Mouse (Mus musculus) erythroblast, embryonic 14.5 days (primary cell): ENCODE results near the gene Calhm1.

Source experiments
- GATA1 ChIP-seq: IDR thresholded peaks from 2 replicates; pipeline ENCODE4 v1.6.1; 2012; ENCODE audit warnings: low read length, inconsistent platforms, mixed read lengths
- TAL1 ChIP-seq: IDR thresholded peaks from 3 replicates; pipeline ENCODE4 v1.6.1; 2012; ENCODE audit warnings: low read length, inconsistent platforms, mixed read lengths

DNA sequence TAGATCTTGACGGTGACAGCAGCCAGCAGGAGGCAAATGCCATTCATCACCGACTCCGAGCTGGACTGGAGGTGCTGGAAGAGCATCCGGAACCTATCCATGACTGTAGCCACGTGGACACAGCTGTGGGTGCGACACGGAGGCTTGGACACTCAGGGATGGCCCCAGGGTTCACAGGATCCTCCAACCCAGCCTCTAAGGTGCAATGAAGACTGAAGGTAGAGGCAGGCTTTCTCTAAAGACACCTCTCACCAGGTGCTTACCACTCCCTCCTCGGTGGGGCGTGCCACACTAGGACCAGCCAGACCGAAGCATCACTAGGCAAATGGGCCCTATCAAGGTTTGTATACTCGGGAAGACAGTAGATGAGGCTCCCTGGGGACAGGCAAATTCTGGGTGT lies 13.6 kb upstream of the Calhm1 start, which contains the start of gene Calhm3:
- TF ChIP-seq GATA1 = no peak
- no peak for TF ChIP-seq TAL1
